Mouse (Mus musculus) forebrain, embryonic 14.5 days (tissue): Measurements from ENCODE around the gene Steap2. TPM values are rescaled to one million over a fixed set of nuclear protein-coding genes. Genes with fewer than 3 reads are reported as not detected.
"Not testable (repeated sequence)": the region's sequence is repeated elsewhere in the genome, so short reads cannot be mapped to it uniquely, and the experiment has no call there.

Experiments used
- ATAC-seq: fragments of 200-750 bp; cut with Nextera tagmentation; 2 replicates; pipeline ENCODE4 v1.8.0; 2017; ENCODE audit warnings: mild to moderate bottlenecking, moderate library complexity
- DNase-seq: peaks from one replicate; pipeline ENCODE4 v3.0.0-alpha.2; 2015; ENCODE audit warnings: low spot score
- H3K27ac ChIP-seq: fragments of 300-500 bp; sonication (generic); 2 replicates; pipeline ENCODE4 v1.5.1; 2014; ENCODE audit warnings: low read depth, mild to moderate bottlenecking, control low read depth, low read length, moderate library complexity
- H3K27me3 ChIP-seq: fragments of 300-500 bp; sonication (generic); replicated peaks from 2 replicates; pipeline ENCODE4 v1.6.1; 2014; ENCODE audit warnings: low read length, control low read depth, mixed read lengths; ENCODE audit not compliant: control insufficient read depth, insufficient read depth
- H3K36me3 ChIP-seq: fragments of 300-500 bp; sonication (generic); 2 replicates; pipeline ENCODE4 v1.6.1; 2014; ENCODE audit warnings: low read length, control low read depth; ENCODE audit not compliant: control insufficient read depth, insufficient read depth
- H3K4me1 ChIP-seq: fragments of 300-500 bp; sonication (generic); 2 replicates; pipeline ENCODE4 v1.6.1; 2014; ENCODE audit warnings: antibody characterized with exemption, low read length, control low read depth; ENCODE audit not compliant: control insufficient read depth, insufficient read depth
- H3K4me2 ChIP-seq: fragments of 300-500 bp; sonication (generic); 2 replicates; pipeline ENCODE4 v1.6.1; 2014; ENCODE audit warnings: mild to moderate bottlenecking, control low read depth, low read length
- H3K4me3 ChIP-seq: fragments of 300-500 bp; sonication (generic); 2 replicates; pipeline ENCODE4 v1.5.1; 2014; ENCODE audit warnings: low read depth, low read length, control low read depth
- H3K9ac ChIP-seq: fragments of 300-500 bp; sonication (generic); 2 replicates; pipeline ENCODE4 v1.6.1; 2014; ENCODE audit warnings: mild to moderate bottlenecking, low read length, control low read depth, moderate library complexity
- H3K9me3 ChIP-seq: fragments of 300-500 bp; sonication (generic); replicated peaks from 2 replicates; pipeline ENCODE4 v1.6.1; 2016; ENCODE audit warnings: low read length, control low read depth, mixed read lengths; ENCODE audit not compliant: control insufficient read depth
- WGBS: fragments of 180-500 bp; shearing (Covaris S2); extraction: QIAGEN DNeasy Blood & Tissue Kit; methylation state at CpG from one replicate; pipeline ENCODE4 v1.1.7; 2014; 5-methylcytosine and 5-hydroxymethylcytosine counted together
- polyA plus RNA-seq: library from polyadenylated mRNA; unstranded; fragments of >200 nt; fragmentation: Nextera tagmentation; extraction: Ambion mirVana; gene quantifications from 2 replicates; pipeline ENCODE4 v1.2.1, GENCODE M21; 2014

Gene Steap2
- polyA plus RNA-seq, 1 experiment from 2014 or later, result 4.3 TPM

- no peak; the same call in 1 of the 2 replicates for ATAC-seq
These were observed 6.0 kb upstream of the Steap2 start for GRCm38 (mm10) chr5:5700386-5700785.

GRCm38 (mm10) chr5:5698830-5699229 is 4.5 kb upstream of the Steap2 start:
- ATAC-seq (no peak), DNase-seq (no peak)
- no peak overlapping the region for H3K9ac ChIP-seq
- H3K4me3 ChIP-seq, result no peak overlapping the region
- H3K27me3 ChIP-seq, result no peaks in the 10 kb centered on the region
- H3K27ac ChIP-seq, result no peak overlapping the region
- H3K4me2 ChIP-seq, result no peak overlapping the region
- H3K4me1 ChIP-seq, result no peaks in the 10 kb centered on the region
- H3K36me3 ChIP-seq, result no peaks in the 10 kb centered on the region
- WGBS, result 65% methylated on average over 3 of the region's 3 CpGs
- H3K9me3 ChIP-seq, result no peaks in the 10 kb centered on the region

More at GRCm38 (mm10) chr5:5700386-5700785, 6.0 kb upstream of the Steap2 start:
- Histone ChIP-seq H3K27me3 (no peaks in the 10 kb centered on the region), H3K4me1 (no peaks in the 10 kb centered on the region), H3K4me2 (no peak overlapping the region), H3K27ac (no peak overlapping the region), H3K9me3 (no peaks in the 10 kb centered on the region), H3K9ac (no peak overlapping the region), H3K36me3 (no peaks in the 10 kb centered on the region), H3K4me3 (no peak overlapping the region)
- WGBS, result 62% methylated on average over 2 of the region's 2 CpGs
- no peak for DNase-seq

- DNase-seq, result no peak
- no peak for ATAC-seq
- Histone ChIP-seq H3K27ac (no peak overlapping the region), H3K27me3 (no peaks in the 10 kb centered on the region), H3K36me3 (no peaks in the 10 kb centered on the region), H3K4me1 (no peaks in the 10 kb centered on the region; the same call in 1 of the 2 replicates), H3K4me2 (no peak overlapping the region), H3K9ac (no peak overlapping the region), H3K9me3 (no peaks in the 10 kb centered on the region), H3K4me3 (no peak overlapping the region)
- WGBS, result 96% methylated on average over 5 of the region's 5 CpGs
These were observed 1.1 kb upstream of the Steap2 start for GRCm38 (mm10) chr5:5695401-5695942.

GRCm38 (mm10) chr5:5693541-5693955 is 830 bp downstream of the Steap2 start:
- peak; percentile 27 for ATAC-seq
- Histone ChIP-seq H3K36me3 (no peaks in the 10 kb centered on the region), H3K9me3 (no peaks in the 10 kb centered on the region), H3K27ac (no peak overlapping the region), H3K27me3 (no peaks in the 10 kb centered on the region), H3K9ac (peak overlapping the region; percentile 86), H3K4me3 (peak overlapping the region; percentile 84), H3K4me1 (no peaks in the 10 kb centered on the region; the same call in 1 of the 2 replicates), H3K4me2 (peak overlapping the region; percentile 95)
- under 1% methylated on average over 29 of the region's 29 CpGs for WGBS
- DNase-seq, result peak; percentile 36

- H3K4me1 ChIP-seq, result no peaks in the 10 kb centered on the region; the same call in 1 of the 2 replicates
- no peak overlapping the region for H3K27ac ChIP-seq
- no peak overlapping the region for H3K4me3 ChIP-seq
- H3K9me3 ChIP-seq, result no peaks in the 10 kb centered on the region
- no peak overlapping the region for H3K4me2 ChIP-seq
- no peak for DNase-seq
- H3K9ac ChIP-seq, result no peak overlapping the region
- H3K27me3 ChIP-seq, result no peaks in the 10 kb centered on the region
- no peaks in the 10 kb centered on the region for H3K36me3 ChIP-seq
- no peak for ATAC-seq
- 68% methylated on average over 4 of the region's 4 CpGs for WGBS
These were observed 2.1 kb downstream of the Steap2 start for GRCm38 (mm10) chr5:5692167-5692738.

- Histone ChIP-seq H3K9me3 (no peaks in the 10 kb centered on the region), H3K4me3 (no peak overlapping the region), H3K9ac (no peak overlapping the region), H3K27ac (no peak overlapping the region), H3K4me2 (no peak overlapping the region), H3K36me3 (no peaks in the 10 kb centered on the region), H3K27me3 (no peaks in the 10 kb centered on the region), H3K4me1 (no peaks in the 10 kb centered on the region; the same call in 1 of the 2 replicates)
- 84% methylated on average over 8 of the region's 8 CpGs for WGBS
- no peak for DNase-seq
- ATAC-seq, result no peak
These were observed 5.3 kb downstream of the Steap2 start for GRCm38 (mm10) chr5:5688945-5689540.

- Histone ChIP-seq H3K9ac (no peak overlapping the region), H3K4me1 (no peaks in the 10 kb centered on the region), H3K27me3 (no peaks in the 10 kb centered on the region), H3K4me3 (no peak overlapping the region), H3K36me3 (no peaks in the 10 kb centered on the region), H3K27ac (no peak overlapping the region), H3K4me2 (no peak overlapping the region), H3K9me3 (no peaks in the 10 kb centered on the region)
- WGBS, result 89% methylated on average over 6 of the region's 6 CpGs
- no peak for ATAC-seq
- no peak for DNase-seq
These were observed 6.2 kb downstream of the Steap2 start for GRCm38 (mm10) chr5:5688228-5688627.

- no peaks in the 10 kb centered on the region for H3K4me1 ChIP-seq
- H3K27ac ChIP-seq, result no peak overlapping the region
- H3K4me3 ChIP-seq, result no peak overlapping the region
- no peak overlapping the region for H3K4me2 ChIP-seq
- no peak overlapping the region for H3K9ac ChIP-seq
- H3K9me3 ChIP-seq, result no peaks in the 10 kb centered on the region
- WGBS, result 17% methylated on average over 1 of the region's 1 CpGs
- DNase-seq (no peak), ATAC-seq (peak; percentile 31; the same call in 1 of the 2 replicates)
- no peaks in the 10 kb centered on the region for H3K27me3 ChIP-seq
- H3K36me3 ChIP-seq, result no peaks in the 10 kb centered on the region
These were observed 7.4 kb downstream of the Steap2 start for GRCm38 (mm10) chr5:5686973-5687372.

- H3K27me3 ChIP-seq, H3K4me1 ChIP-seq, H3K36me3 ChIP-seq, H3K9me3 ChIP-seq, H3K4me3 ChIP-seq, H3K27ac ChIP-seq, DNase-seq, H3K4me2 ChIP-seq, ATAC-seq, H3K9ac ChIP-seq: not testable (repeated sequence)
- WGBS, result 87% methylated on average over 2 of the region's 2 CpGs
These were observed 9.4 kb downstream of the Steap2 start for GRCm38 (mm10) chr5:5684946-5685345.
